Mouse (Mus musculus) lung, postnatal 0 days (tissue): ENCODE data around the gene Zfpl1. TPM values are rescaled to one million over a fixed set of nuclear protein-coding genes. Genes with fewer than 3 reads are reported as not detected.
A peak's percentile ranks its signal among the peaks of the same experiment; 100 is the strongest.

Source experiments
- ATAC-seq: fragments of 200-750 bp; cut with Nextera tagmentation; 2 replicates; pipeline ENCODE4 v1.8.0; 2017; ENCODE audit warnings: moderate library complexity
- DNase-seq: peaks from one replicate; pipeline ENCODE4 v3.0.0-alpha.2; 2016; ENCODE audit warnings: low spot score
- H3K27ac ChIP-seq: fragments of 300-500 bp; sonication (generic); 2 replicates; pipeline ENCODE4 v1.5.1; 2014; ENCODE audit warnings: antibody characterized with exemption, mild to moderate bottlenecking, low read length, mixed read lengths
- H3K27me3 ChIP-seq: fragments of 300-500 bp; sonication (generic); replicated peaks from 2 replicates; pipeline ENCODE4 v1.6.1; 2014; ENCODE audit warnings: low read length, mixed read lengths; ENCODE audit not compliant: insufficient read depth
- H3K36me3 ChIP-seq: fragments of 300-500 bp; sonication (generic); 2 replicates; pipeline ENCODE4 v1.6.1; 2014; ENCODE audit warnings: low read length, mixed read lengths; ENCODE audit not compliant: insufficient read depth
- H3K4me1 ChIP-seq: fragments of 300-500 bp; sonication (generic); 2 replicates; pipeline ENCODE4 v1.6.1; 2014; ENCODE audit warnings: antibody characterized with exemption, low read depth, low read length, mixed read lengths; ENCODE audit not compliant: insufficient read depth
- H3K4me2 ChIP-seq: fragments of 300-500 bp; sonication (generic); replicated peaks from 2 replicates; pipeline ENCODE4 v1.6.1; 2014; ENCODE audit warnings: low read depth, mild to moderate bottlenecking, low read length, moderate library complexity, mixed read lengths
- H3K4me3 ChIP-seq: fragments of 300-500 bp; sonication (generic); 2 replicates; pipeline ENCODE4 v1.5.1; 2014; ENCODE audit warnings: low read depth, low read length
- H3K9ac ChIP-seq: fragments of 300-500 bp; sonication (generic); replicated peaks from 2 replicates; pipeline ENCODE4 v1.6.1; 2014; ENCODE audit warnings: low read depth, mild to moderate bottlenecking
- H3K9me3 ChIP-seq: fragments of 300-500 bp; sonication (generic); 2 replicates; pipeline ENCODE4 v1.6.1; 2016; ENCODE audit warnings: low read length, mixed read lengths
- CTCF ChIP-seq: IDR thresholded peaks from 2 replicates; pipeline ENCODE4 v1.5.1; 2016; ENCODE audit warnings: antibody characterized with exemption, mild to moderate bottlenecking
- EP300 ChIP-seq: IDR thresholded peaks from 2 replicates; pipeline ENCODE4 v1.6.1; 2016; ENCODE audit warnings: antibody characterized with exemption, mild to moderate bottlenecking, control low read depth
- WGBS: fragments of 180-500 bp; shearing (Covaris S2); extraction: QIAGEN DNeasy Blood & Tissue Kit; methylation state at CpG from one replicate; pipeline ENCODE4 v1.1.7; 2014; 5-methylcytosine and 5-hydroxymethylcytosine counted together
- polyA plus RNA-seq: library from polyadenylated mRNA; unstranded; fragments of >200 nt; fragmentation: Nextera tagmentation; extraction: Ambion mirVana; gene quantifications from 2 replicates; pipeline ENCODE4 v1.2.1, GENCODE M21; 2015

Zfpl1 gene
- polyA plus RNA-seq, 1 experiment from 2014 or later = 57.8 TPM

DNA sequence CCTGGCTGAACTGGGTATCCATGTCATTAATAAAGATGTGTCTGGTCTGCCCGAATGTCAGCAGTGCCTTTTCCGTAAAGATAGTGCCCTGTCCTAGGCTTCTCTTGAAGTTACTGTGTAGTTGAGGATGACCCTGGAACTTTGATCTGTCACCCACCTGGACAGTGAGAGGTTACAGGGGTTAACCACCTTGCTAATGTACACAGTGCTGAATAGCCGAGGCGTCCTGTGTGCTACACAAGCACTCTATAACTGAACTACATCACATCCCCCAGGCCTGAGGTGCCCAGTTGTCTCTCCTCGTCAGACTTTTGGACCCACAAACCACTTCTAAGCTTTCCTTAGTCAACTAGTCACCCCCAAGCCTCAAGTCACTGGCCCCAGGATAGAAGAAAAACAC lies 22.3 kb downstream of the Zfpl1 start:
- Histone ChIP-seq H3K4me1 (peaks cover 16% of the 10 kb centered on the region), H3K4me2 (peak overlapping the region; percentile 90), H3K9me3 (no peaks in the 10 kb centered on the region), H3K27ac (peak overlapping the region; percentile 89; the same call in 1 of the 2 replicates), H3K9ac (peak overlapping the region; percentile 90; the same call in 1 of the 2 replicates), H3K4me3 (peak overlapping the region; percentile 70), H3K36me3 (no peaks in the 10 kb centered on the region), H3K27me3 (no peaks in the 10 kb centered on the region)
- WGBS = 44% methylated on average over 5 of the region's 5 CpGs
- ATAC-seq = no peak
- DNase-seq = no peak
- TF ChIP-seq CTCF = no peak
- TF ChIP-seq EP300 = no peak

DNA sequence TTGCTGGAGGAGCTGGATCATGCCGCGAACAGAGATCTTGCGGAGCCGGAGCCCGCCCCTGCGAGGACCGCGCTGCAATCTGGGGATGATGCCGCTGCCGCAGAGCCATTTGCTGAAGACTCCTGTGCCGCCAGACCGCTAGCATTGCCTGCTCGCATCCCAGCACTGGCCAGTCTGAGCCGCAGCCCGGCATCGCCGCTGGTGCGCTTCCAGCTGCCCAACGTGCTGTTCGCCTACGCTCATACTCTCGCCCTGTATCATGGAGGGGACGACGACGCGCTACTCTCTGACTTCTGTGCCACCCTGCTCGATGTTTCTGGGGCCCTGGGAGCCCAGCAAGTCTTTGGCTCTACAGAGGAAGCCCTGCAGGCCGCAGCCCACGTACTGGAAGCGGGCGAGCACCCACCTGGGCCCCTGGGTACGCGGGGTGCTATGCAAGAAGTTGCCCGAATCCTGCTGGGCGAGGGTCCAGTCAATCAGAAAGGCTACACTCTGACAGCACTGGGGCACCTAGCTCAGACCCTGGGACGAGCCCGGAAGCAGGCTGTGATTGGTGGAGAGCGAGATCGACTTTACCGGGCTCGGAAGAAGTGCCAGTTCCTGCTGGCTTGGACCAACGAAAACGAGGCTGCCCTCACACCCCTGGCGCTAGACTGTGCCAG lies 23.0 kb downstream of the Zfpl1 start:
- TF ChIP-seq EP300 (no peak), CTCF (no peak)
- peaks cover 14% of the 10 kb centered on the region for H3K4me1 ChIP-seq
- ATAC-seq (0 out of 2 replicates have a peak, but pooled peaks have one; percentile 1), DNase-seq (peak; percentile 51)
- H3K9me3 ChIP-seq = no peaks in the 10 kb centered on the region
- H3K4me2 ChIP-seq = peak overlapping the region; percentile 90
- no peaks in the 10 kb centered on the region for H3K36me3 ChIP-seq
- H3K9ac ChIP-seq = peak overlapping the region; percentile 90
- peak overlapping the region; percentile 70 for H3K4me3 ChIP-seq
- 2% methylated on average over 44 of the region's 44 CpGs for WGBS
- no peaks in the 10 kb centered on the region for H3K27me3 ChIP-seq
- H3K27ac ChIP-seq = peak overlapping the region; percentile 89

DNA sequence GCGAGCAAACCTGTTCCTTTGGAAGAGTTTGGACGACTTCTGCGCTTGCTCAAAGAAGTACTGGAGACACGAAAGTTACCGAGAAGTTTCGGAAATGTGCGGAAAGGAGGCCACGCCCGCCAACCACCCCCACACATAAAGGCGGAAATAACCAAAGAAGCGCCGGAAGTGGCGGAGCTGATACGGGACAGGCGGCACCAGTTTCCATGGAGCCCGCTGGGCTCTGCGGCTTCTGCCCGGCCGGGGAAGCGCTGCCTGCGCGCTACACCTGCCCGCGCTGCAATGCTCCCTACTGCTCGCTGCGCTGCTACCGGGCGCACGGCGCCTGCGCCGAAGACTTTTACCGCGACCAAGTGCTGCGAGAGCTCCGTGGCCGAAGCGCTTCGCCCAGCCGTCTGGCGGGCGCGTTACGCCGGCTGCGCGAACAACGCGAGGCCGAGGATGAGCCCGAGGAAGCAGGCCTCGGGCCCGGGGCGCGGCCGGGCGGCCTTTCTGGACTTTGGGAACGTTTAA lies 23.7 kb downstream of the Zfpl1 start, which contains the start of gene Znhit2:
Gene Znhit2 (plus strand): TSS at position 172 of the 513 bp plus-strand sequence.
- Histone ChIP-seq H3K9ac (peak within 1 kb of the TSS; percentile 90), H3K27ac (peak within 1 kb of the TSS; percentile 89), H3K27me3 (no peaks in the 10 kb centered on the region), H3K4me2 (peak within 1 kb of the TSS; percentile 90), H3K9me3 (no peaks in the 10 kb centered on the region), H3K36me3 (no peaks in the 10 kb centered on the region), H3K4me3 (peak within 1 kb of the TSS; percentile 70), H3K4me1 (peaks cover 15% of the 10 kb centered on the region)
- peak; percentile 83 for ATAC-seq
- TF ChIP-seq CTCF (peak; percentile 11; the same call in 1 of the 2 replicates), EP300 (no peak)
- under 1% methylated on average over 45 of the region's 58 CpGs for WGBS
- peak; percentile 98 for DNase-seq

DNA sequence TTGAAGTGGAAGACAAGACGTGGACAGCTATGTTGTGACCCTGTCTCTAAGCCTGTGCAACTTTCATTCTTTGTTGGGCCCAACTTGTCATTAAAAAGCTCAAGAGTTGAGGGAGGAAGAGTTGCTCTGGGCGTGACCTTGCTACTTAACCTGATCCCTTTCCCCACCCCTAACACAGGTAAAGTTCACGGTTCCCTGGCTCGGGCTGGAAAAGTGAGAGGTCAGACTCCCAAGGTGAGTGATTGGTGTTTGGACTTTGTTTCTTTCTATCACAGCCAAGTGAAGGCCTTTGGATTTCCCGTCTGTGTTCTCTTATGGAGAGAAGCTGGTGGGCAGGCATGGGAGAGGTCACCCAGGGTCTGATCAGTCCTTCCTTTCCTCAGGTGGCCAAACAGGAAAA lies 25.8 kb downstream of the Zfpl1 start:
- TF ChIP-seq EP300 (no peak), CTCF (no peak)
- no peaks in the 10 kb centered on the region for H3K9me3 ChIP-seq
- H3K4me1 ChIP-seq = peaks cover 15% of the 10 kb centered on the region
- H3K27me3 ChIP-seq = no peaks in the 10 kb centered on the region
- DNase-seq (no peak), ATAC-seq (no peak)
- H3K4me3 ChIP-seq = peak overlapping the region; percentile 73; the same call in 1 of the 2 replicates
- no peak overlapping the region for H3K9ac ChIP-seq
- H3K4me2 ChIP-seq = peak overlapping the region; percentile 60
- WGBS = 71% methylated on average over 5 of the region's 5 CpGs
- peaks cover 10% of the 10 kb centered on the region; the same call in 1 of the 2 replicates for H3K36me3 ChIP-seq
- no peak overlapping the region for H3K27ac ChIP-seq

DNA sequence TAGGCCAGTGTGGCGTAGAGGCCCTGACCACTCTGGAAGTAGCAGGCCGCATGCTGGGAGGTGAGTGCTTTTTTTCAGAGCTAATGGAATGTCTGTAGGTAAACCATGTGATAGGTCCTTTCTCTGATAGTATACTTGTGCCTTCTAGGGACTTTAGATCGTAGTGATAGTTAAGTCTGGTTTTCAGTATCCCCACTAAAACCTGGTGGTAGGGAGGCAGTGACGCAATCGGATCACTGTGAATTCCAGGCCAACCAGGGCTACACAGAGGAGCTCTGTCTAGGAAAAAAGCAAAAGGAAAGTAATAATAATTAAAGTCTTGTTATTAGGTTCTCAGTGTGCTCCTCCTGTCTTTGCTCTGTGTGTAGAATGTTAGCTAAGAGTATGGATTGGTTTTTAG lies 26.2 kb downstream of the Zfpl1 start:
- Histone ChIP-seq H3K9ac (peak overlapping the region; percentile 76), H3K4me1 (peaks cover 15% of the 10 kb centered on the region), H3K27ac (peak overlapping the region; percentile 71; the same call in 1 of the 2 replicates), H3K9me3 (no peaks in the 10 kb centered on the region), H3K4me3 (peak overlapping the region; percentile 73), H3K27me3 (no peaks in the 10 kb centered on the region), H3K4me2 (peak overlapping the region; percentile 60), H3K36me3 (peaks cover 13% of the 10 kb centered on the region)
- ATAC-seq = no peak
- 24% methylated on average over 5 of the region's 5 CpGs for WGBS
- TF ChIP-seq EP300 (no peak), CTCF (no peak)
- DNase-seq = no peak

DNA sequence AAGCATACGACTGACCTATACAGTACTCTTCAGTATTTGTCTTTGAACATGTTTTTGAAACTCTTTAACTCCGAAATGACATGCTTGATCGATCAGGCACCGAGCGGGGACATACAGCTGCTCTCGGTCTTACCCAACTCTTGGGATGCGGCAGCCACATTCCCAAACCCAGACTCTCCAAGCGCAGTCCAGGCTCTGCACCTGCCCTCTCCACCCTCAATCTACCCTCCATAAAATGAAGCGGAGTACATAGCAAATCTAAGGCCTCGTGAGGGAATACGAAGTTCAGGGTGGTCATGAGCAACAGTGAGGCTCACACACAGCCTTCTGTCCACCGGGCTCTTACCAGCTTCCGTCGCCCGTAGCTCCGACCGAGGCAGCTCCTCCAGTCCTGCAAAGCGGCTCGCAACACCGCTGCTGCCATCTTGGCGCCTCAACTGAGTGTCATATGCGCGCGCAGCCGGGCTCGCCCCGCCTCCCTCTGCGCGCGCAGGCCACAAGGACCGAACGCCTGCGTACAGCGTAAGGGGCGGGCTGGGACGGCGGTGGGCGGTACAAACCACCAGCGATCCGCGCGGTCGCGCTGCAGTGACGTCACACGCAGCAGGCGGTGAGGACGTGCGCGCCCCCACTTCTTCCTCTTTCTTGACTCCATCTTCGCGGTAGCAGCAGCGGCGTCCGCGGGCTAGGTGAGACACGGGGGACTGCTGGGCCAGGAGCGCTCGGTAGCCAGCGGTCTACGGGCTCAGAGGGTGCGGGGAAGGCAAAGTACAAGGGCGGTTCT lies 27.3 kb downstream of the Zfpl1 start, which contains the start of the genes Mrpl49 and Fau:
Gene Mrpl49 (minus strand): TSS at position 473 of the 784 bp plus-strand sequence.
Gene Fau (plus strand): TSS at position 532 of the 784 bp plus-strand sequence.
- peak within 1 kb of the TSS; percentile 76 for H3K9ac ChIP-seq
- peaks cover 23% of the 10 kb centered on the region for H3K36me3 ChIP-seq
- TF ChIP-seq EP300 (no peak), CTCF (no peak)
- no peaks in the 10 kb centered on the region for H3K9me3 ChIP-seq
- H3K27ac ChIP-seq = peak within 1 kb of the TSS; percentile 71
- no peaks in the 10 kb centered on the region for H3K27me3 ChIP-seq
- peak; percentile 98 for DNase-seq
- ATAC-seq = peak; percentile 90
- peak within 1 kb of the TSS; percentile 73 for H3K4me3 ChIP-seq
- H3K4me2 ChIP-seq = peak within 1 kb of the TSS; percentile 71
- WGBS = 1% methylated on average over 55 of the region's 63 CpGs
- H3K4me1 ChIP-seq = peaks cover 15% of the 10 kb centered on the region
